Mouse (Mus musculus) urinary bladder, adult 18-20 months (tissue): ENCODE measurements at regions not wholly inside any gene's neighbourhood (a gene's known extent, or its start where the extent isn't known, plus 50 kb on each side); places are given as distances from the start of the nearest gene placed in this dataset.

Source experiments
- DNase-seq, 2 experiments: peaks; one replicate each; pipeline ENCODE4 v3.0.0; 2022; ENCODE audit warnings: low spot score in 2 of 2, mixed read lengths in 2 of 2

DNA sequence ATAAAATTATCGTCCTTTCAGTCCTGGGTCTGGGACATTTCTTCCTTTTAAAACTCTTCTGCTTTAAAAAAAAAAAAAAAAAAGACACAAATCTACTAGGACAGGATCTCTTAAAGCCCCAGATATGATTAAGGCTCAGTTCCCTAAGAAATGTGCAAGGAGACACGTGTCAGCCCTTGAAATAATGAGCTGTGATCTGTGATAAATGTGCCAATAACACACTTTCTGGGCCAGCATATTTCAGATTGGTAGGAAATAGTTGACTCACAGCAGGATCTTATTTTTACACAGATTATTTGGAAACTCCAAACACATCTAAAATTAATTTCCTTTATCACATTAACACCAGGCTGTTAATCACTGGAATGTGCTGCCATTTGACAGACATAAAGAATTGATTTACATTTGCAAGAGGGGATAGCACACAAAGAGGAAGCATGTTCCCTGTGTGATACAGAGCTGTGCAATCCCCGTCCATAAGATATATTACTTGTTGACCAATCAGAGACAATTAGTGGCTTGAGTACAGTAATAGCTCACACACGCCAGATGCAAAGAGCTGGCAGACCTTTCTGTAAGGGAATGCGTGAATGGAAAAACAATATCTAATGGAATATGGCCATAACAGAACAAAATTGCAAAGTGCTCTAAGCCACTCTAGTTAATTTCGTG is 263.7 kb downstream of the Pax3 start:
- no peak for DNase-seq

DNA sequence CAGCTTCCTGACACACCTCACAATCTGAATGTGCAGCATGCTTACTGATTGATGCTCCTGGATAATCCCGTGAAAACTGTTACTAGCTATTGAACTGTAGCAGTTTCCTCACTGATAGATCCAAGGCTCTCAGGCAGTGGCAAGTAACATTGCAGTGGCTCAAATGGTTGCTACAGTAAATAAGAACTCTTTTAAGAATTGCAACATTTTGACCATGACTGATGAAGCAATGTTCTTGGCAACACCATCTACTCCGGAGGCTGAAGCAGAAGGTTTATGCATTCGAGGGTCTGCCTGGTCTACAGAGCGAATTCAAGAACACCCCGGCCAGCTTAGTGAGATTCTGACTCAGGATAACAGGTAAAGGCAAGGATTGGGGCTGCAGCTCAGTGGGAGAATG is 264.7 kb downstream of the Pax3 start:
- DNase-seq: no peak

DNA sequence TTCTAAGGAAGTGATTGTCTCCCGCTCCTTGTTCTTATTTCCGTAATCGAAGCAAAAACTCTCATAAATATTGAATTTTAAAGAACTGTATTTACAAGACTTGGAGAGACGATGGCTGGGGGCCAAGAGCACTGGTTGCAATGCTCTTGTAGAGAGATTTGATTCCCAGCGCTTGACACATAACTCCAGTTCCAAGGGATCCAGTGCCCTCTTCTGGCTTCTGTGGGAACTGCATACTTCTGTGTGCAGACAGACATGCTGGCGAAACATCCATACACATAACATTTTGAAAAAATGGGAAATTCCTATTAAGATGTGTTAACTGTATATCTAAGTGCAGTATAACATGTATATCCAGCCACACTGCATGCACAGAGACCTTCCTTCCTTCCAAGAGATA is 266.3 kb downstream of the Pax3 start:
- DNase-seq: no peak

DNA sequence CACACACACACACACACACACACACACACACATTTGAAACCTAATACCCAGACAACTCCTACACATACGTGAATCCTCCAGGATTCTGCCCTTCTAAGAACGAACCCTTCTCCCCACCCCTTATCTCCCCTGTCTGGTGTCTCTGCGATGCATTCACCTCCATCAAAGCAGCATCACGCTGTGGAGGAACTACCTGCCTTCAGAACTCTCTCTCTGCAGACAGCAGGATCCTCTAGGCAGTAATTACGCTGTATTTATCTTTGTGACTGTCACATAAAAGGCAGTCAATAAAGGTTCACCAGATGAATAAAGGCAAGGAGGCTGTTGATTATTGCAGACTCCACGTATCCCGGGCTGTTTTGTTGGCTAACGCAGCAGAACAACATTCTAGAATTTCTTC is 267.4 kb downstream of the Pax3 start:
- no peak for DNase-seq

DNA sequence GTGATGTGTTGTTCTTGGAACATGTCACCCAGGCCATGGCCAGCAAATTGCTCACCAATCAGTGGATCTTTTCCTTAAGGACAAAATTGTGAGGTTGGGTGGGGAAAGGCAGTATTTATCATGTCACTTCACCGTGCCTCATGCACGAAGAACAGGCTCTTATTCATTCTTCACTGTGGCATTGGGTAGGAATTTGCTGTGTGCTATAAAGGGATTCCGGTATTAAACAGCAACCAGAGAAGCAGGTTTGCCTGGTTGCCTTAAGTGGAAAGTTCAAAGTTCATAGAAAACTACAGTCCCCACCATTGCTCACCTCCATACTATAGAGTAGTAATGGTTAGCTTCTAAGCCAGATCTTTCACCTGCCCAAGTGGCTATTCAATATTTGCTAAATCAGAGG is 270.8 kb downstream of the Pax3 start:
- no peak for DNase-seq

DNA sequence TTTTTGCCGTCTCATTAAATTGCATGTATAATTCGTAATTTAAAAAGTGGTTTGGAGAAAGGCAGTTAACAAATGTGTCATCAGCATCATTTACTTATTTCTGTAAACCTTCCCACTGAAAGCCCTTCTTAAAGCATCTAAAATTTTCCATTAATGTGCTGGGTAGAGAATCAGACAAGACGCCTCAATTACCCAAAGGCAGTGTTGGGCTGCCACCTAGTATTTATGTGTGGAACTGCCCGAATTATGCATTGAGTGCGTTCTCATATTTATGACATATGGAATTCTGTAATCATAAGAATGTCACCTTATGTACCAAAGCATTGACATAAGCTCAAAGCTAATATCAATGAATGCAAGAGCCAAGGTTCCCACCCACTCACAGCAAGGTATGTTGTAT is 300.7 kb downstream of the Pax3 start:
- no peak for DNase-seq

DNA sequence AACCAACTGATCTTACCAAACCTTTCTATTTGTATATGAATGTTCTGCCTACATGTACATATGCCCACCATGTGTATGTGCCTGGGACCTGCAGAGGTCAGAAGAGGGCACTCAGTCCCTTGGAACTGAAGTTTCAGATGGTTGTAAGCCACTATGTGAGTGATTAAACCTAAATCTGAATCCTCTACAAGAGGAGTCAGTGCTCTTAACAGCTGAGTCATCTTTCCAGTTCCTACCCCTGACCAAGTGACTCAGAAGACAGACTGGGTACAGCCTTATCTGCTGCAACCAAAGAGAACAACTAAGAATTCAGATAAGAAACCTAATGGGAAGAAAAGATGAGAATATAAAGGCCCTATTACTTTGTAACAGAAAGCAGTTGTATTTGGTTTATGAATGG is 317.9 kb downstream of the Pax3 start:
- DNase-seq: no peak

DNA sequence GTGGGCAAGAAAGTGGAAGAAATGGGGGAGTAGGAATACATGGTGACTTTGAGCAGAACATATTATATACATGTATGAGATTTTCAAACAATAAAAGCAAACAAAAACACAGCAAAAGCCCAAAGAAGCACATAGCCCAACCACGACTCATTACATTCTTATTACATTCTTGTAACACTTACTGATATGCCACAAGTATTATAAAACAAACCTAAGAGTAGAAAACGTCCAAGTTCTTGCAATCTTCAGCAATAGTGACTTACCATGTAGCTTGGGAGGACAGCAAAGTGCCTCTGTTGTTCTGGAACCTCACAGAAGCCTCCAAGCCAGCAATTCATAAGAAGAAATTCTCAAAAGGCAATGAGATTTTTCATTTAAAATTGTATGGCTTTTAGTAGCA is 326.8 kb downstream of the Pax3 start:
- no peak for DNase-seq

DNA sequence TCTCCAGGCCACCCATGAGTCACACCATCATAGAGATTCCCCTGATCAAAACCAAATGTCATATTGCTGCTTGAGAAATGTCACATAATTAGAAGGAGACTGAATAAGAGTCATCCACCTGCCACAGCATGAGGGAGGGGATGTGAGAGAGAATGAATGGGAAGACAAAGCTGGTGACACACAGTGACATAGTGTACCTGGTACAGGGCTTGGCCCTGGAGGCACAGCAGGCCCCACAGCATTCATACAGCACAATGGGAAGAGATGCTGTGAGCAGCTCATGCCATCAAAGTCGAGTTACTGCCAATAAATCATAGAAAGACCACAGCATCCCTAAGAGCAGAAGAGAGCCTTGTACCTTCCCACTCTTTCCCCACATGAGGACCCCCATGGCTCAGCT is 327.8 kb downstream of the Pax3 start:
- DNase-seq: no peak

DNA sequence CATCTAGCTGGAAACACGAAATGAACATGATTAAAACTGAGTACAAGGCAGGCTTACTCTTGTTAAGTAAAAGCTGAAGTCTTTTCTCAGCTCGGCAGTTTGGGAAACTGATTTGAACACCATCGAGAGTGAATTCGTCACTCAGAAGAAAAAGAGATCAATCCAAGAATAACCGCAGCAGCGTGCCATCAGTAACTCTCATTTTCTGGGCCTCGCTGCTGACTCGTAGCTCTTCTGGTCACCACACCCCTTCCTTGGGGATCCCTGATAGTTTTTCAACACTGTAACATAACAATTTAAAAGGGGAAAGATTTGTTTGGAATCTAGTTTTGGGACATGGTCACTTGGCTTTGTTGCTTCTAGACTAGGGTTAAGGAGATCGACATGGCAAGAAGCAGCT is 337.0 kb downstream of the Pax3 start:
- no peak for DNase-seq

DNA sequence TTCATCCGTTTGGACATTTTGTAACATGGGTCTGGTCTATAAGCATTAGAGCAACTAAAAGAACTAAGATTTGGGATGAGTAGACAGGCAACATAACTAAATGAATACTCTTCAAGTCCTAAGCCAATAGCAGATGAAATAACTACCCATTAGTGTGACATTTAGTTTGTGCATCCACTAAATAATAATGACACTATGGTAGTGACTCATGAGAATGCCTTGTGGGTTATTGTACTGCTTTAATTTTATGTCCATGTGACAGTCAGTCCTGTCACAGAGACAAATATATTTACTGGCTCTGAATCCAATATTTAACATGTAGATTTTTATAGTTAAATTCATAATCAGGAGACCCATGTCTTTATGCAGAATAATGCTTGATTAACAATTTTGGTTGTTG is 339.5 kb upstream of the Epha4 start:
- no peak for DNase-seq

DNA sequence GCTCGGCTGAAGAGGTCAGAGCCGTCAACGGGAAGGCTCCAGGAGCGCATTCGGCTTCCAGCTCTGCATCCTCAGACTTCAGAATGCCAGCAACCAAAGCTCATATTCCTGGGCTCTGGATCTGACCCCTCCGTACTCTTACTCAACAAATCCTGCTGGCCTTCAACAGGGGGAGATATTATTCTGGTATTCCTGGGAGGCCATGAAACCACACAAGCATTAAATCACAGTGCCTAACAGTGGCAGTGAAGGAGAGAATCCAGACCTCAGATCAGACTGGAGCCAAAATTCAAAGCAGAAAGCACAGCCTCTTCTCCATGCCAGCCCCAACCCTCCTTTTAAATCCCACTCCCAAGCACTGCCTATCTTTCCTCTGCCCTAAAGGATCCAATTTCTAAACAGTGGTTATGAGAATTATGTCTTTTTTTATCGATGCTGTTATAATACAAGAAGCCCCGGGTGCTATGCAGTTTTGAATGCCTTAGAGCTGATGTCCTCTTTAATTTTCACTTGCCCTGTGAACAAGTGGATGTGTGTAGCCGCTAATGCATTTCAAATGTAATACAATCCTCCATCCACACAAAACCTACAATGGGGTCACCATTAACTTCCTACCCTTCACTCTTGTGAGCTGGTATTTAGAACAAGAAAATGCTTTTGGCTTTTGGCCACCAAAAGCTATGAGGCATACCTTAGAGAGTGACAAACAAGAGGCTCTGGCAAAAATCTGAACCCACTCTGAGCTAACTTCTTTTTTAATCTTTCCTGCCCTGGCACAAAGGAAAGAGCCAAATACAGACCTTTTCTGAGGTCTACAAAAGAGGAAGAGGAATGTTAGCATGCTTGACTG is 333.1 kb upstream of the Epha4 start:
- DNase-seq: no peak

DNA sequence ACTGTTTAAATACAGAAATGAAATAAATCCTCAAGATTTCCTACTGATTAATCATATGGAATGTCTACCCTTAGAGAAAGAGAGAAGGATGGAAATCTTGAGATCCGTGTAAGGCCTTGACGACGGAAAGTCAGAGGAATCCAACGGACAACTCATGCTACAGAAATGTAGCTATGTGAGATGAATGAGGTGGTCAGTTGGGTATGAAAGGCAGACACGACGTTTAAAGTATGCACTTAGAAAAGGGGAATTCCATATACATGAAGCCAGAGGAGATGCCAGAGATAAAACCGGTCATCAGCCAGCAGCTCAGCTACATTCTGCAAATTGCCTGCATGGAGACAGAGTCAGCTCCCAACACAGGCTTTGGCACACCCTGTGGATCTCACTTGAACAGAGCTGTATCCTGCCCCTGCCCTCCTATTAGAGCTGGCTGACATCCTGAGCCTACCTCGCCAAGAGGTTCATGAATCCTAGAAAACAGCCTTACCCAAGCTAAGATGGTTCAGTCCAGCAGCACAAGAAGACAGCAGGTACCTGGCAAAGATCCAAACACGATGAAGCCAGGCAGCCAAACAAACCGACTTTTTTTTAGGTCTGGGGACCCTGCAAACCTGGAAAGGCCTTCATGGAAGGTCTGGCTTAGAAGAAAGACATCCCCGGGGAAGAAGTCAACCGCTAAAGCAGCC is 331.3 kb upstream of the Epha4 start:
- no peak for DNase-seq

DNA sequence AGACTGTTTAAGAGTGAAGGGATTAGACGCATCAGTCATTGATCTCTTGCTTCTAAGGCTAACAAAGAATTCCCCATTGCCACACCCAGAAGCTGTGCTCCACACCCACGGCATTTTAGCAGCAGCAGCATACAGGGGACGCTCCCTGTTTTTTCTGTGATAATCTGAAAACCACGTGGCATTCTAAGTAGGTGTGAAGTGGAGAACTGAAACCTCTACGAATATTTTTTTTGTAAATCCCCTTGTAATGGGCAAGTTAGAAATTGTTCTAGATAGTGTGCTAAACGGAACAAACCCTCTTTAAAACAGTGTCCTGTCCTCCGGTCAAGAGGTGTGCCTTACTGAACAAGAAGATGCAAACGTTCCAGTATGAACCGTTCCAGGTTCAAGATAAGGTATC is 325.8 kb upstream of the Epha4 start:
- no peak for DNase-seq

DNA sequence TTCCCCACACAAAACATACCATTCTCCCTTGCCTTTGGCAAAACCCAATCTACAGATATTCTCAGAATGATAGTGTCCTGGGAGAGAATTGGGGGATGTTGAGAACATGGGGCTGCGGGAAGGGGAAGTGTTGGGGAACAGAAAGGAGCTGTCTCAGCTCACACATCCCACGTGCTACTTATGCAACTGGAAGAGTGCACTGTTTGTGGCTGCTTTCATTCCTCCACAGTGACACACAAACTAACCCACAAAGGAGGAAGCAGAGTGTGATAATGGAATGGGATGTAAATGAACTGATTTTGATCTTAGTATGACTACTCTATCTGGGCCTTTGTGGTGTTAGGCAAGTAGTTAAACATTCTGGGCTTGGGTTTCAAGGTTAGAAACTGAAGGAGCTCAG is 317.3 kb upstream of the Epha4 start:
- DNase-seq: no peak

DNA sequence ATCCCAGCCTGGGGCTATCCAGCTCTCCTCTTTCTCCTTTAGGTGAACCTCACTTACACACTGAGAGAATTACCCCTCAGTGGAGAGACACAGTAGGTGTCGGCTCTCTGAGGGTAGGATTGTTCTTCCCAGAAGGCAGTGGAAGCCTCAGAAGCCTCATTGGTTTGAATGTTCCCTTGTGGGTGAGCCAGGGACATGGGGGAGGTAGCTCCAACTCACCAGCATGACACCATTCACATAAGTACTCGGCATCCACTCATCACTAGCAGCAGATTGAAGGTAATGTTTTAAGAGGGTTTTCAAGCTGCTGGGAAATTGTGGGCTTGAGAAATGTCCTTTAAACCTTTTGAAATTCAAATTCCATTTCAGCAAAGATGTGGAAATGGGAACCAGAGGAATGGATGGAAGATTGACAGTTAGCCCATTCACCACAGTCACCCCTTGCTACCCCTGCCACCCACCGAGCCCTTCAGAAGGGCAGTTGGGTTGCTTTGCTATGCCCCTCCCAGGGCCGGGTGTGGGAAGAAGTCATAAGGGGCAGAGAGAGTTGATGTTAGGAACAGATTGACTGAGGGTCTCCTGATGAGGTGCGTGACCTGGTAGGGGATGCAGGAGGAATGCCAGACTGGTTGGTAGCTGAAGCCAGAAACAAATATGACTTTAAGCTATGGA is 310.0 kb upstream of the Epha4 start:
- no peak for DNase-seq

DNA sequence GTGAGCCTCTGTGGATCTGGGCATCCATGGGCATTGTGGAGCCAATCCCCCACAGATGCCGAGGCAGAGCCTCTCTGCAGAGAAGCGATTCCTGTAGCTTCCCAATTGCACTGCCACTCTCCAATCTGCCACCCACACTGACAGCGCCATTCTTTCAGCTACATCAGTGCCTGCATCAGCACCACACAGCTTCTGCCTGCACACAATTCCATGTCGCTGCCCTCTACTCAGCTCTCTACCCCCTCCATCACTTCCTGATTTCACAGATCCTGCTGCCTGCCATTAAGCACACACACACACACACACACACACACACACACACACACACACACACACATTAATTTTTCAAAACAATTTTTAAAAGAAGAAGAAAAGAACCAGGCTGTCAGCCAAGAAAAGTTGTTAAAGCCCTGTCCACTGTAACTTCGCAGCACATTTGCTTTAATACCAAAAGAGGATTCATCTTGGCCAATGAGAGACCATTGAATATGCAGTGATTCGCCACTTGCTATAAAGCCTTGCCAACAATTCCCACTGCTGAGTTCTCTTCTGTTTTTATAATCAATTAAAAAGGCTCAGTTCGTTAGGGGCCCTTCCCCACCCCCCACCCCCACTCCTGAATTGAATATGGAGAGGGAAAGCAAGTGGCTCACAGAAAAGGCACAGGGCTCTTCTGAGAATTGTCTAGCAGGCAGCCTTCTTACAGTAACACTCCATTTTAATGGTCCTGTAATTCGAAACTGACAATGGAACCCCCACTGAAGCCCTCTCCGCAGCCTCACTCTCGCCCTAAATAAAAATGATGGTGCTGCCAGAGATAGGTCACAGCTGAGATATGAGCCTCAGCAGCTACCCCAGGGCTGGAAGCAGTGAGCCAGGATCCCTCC is 309.2 kb upstream of the Epha4 start:
- no peak for DNase-seq

DNA sequence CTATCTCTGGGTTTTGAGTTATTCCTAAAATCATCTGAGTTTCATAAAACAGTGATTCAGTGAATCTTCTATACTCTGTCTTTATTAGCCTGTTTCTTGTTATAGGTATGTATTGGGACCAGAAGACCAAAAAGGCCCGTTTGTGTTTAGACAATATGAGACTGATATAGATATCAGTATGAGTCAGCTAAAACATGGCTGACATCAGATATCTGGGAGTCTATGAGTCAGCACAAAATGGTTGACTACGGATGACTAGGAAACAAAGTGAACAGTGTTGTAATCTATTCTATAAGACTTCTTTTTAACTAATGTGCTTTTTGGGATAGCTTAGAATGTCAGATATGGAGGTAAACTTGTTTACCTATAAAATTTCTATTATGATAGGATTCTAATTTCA is 305.2 kb upstream of the Epha4 start:
- DNase-seq: no peak

DNA sequence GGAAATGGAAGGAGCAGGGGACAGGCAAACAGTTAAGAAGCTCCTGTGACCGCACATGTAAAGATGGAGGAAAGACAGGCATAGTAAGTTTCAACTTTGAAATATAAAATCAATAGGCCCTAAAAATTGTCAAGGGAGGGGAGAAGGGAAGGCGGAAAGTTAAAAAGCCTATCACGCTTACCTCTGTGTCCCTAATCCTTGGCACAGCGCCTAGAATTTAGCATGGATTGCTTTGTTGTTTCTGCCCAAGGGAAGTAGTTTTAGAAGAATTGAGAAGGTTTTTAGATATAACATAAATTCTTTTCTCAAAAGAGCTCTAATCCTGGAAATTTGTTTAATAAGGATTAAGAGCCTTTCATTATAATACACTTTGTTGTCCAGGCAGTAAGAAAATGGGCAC is 300.6 kb upstream of the Epha4 start:
- DNase-seq: no peak

DNA sequence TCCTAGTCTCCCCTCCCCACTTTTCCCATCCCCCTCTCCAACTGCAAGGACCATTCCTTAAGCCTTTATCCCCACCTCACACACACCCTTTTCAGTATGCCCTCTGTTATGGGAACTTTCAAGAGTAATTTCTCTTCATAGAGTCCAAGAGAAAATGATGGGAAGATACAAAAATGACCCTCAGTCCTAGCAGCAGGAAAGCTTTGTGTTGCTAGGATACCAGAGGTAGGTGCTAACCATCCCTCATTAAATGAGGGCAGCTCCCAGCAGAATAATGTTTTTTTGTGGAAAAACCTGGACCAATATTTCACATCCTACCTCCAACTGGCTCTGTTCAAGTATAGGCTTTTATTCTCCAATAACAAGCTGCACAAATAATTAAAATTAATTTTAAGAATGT is 296.7 kb upstream of the Epha4 start:
- no peak for DNase-seq

DNA sequence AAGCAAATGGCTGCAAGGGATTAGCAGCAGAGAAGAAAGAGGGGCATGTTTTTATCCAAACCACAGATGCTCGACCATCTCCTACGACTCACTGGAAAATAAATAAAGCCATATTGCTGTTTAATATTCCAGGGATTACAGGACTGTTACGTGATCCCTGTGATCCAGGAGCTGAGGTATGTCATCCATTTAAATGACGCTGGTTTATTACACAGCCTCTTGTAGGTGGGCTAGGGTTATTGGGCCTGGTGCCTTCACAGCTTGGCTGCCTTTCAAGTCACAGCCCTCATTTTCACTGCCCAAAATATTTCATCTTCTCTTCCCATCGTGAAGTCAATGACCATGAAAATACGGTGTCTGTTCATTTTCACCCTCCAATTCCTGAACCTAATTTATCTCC is 276.1 kb upstream of the Epha4 start:
- DNase-seq: no peak
